Comparison of ENCODE assay signal across 8 mouse cellular contexts in the genomic region with DNA sequence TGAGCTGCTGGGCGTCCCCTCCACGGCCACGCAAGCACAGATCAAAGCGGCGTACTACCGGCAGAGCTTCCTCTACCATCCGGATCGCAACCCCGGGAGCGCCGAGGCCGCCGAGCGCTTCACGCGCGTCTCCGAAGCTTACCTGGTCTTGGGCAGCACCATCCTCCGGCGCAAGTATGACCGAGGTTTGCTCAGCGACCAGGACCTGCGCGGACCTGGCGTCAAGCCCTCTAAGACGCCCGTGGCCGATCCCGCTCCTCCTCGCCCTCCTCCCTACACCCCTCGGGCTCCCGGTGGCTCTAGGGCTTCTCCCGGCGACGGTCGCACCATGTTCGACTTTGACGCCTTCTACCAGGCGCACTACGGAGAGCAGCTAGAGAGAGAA. TPM values are rescaled to one million over a fixed set of nuclear protein-coding genes. Genes with fewer than 3 reads are reported as not detected.
DNase-seq lines count a peak whose midpoint lies in the region; ATAC-seq and TF ChIP-seq lines count a peak whose summit lies in the region.

No protein-coding gene starts in this region.

- DNase-seq in heart, postnatal 0 days (ENCODE audit: low spot score), result no peak
- no peak for DNase-seq in heart, adult 18-20 months
- DNase-seq in adipocyte (ENCODE audit: low spot score), result peak; percentile 22
- DNase-seq in thymus, postnatal 10 days (ENCODE audit: low spot score in 2 of 2), result no peak
- no peak for DNase-seq in layer of hippocampus, adult 9-11 months
- DNase-seq in left cerebral cortex, postnatal 36 days (ENCODE audit: low spot score in 2 of 2), result no peak

- peak overlapping the region; percentile 75 for H3K4me3 ChIP-seq in heart, postnatal 0 days (ENCODE audit: low read depth, low read length)
- peak overlapping the region; percentile 96 for H3K4me3 ChIP-seq in megakaryocyte, embryonic 14.5 days (replicated peaks)

- under 1% methylated on average over 39 of the region's 40 CpGs for WGBS in heart, postnatal 0 days

- ATAC-seq in heart, postnatal 0 days (ENCODE audit: insufficient read depth, low read depth), result peak; percentile 47
- peak; percentile 16 for ATAC-seq in granulocyte monocyte progenitor cell, adult 5-6 weeks (replicated peaks; ENCODE audit: poor library complexity, severe bottlenecking)

- H3K4me2 ChIP-seq in heart, postnatal 0 days (ENCODE audit: low read depth, low read length), result peak overlapping the region; percentile 87

- no peak; the same call in 1 of the 2 replicates for TF ChIP-seq EP300 in heart, postnatal 0 days (IDR thresholded peaks at IDR 0.05; ENCODE audit: low read depth)

- no peaks in the 10 kb centered on the region for H3K9me3 ChIP-seq in heart, postnatal 0 days (replicated peaks; ENCODE audit: control insufficient read depth, low read length)
- 0 out of 2 replicates have a peak, but pooled peaks cover 4% of the 10 kb centered on the region for H3K9me3 ChIP-seq in megakaryocyte, embryonic 14.5 days

- peaks cover 11% of the 10 kb centered on the region; the same call in 1 of the 2 replicates for H3K4me1 ChIP-seq in heart, postnatal 0 days (ENCODE audit: control insufficient read depth, insufficient read depth)
- peaks cover 39% of the 10 kb centered on the region for H3K4me1 ChIP-seq in megakaryocyte, embryonic 14.5 days

- no peaks in the 10 kb centered on the region for H3K27me3 ChIP-seq in heart, postnatal 0 days (ENCODE audit: control insufficient read depth, insufficient read depth, low read length)
- H3K27me3 ChIP-seq in megakaryocyte, embryonic 14.5 days (replicated peaks), result no peaks in the 10 kb centered on the region

- H3K27ac ChIP-seq in heart, postnatal 0 days (ENCODE audit: low read depth), result peak overlapping the region; percentile 54

- TF ChIP-seq CTCF in heart, postnatal 0 days (IDR thresholded peaks at IDR 0.05; ENCODE audit: low read depth), result no peak

- H3K36me3 ChIP-seq in heart, postnatal 0 days (replicated peaks; ENCODE audit: control insufficient read depth, insufficient read depth, low read length), result peaks cover 27% of the 10 kb centered on the region
- peaks cover 58% of the 10 kb centered on the region for H3K36me3 ChIP-seq in megakaryocyte, embryonic 14.5 days (replicated peaks; ENCODE audit: low read length)

- H3K9ac ChIP-seq in heart, postnatal 0 days (replicated peaks; ENCODE audit: low read depth, low read length), result peak overlapping the region; percentile 80

- intact Hi-C loops in left cerebral cortex, postnatal 36 days (cut with DNase I), result no loop called here

RNA-seq across cellular contexts. Expression of a gene that starts 0.4 kb away (rescaled TPM):
- 7.7 and 19.7 TPM in 2 replicates for total RNA-seq in heart, postnatal 0 days (2014; rRNA removed; ENCODE audit: low replicate concordance)
- 33.6 and 34.1 TPM in 2 replicates for polyA plus RNA-seq in heart, postnatal 0 days (2015; fragmentation: Nextera tagmentation; extraction: Ambion mirVana)
- 10 to 100 TPM; 38.4 to 44.3 TPM for total RNA-seq in heart, adult 18-20 months (2021)
- 15.7 and 18.7 TPM in 2 replicates for total RNA-seq in granulocyte monocyte progenitor cell, adult 5-6 weeks (2014; fragmentation: Nextera tagmentation)
- total RNA-seq in granulocyte monocyte progenitor cell, adult 5-6 weeks (2017), result 5.4 and 6.5 TPM in 2 replicates
- 42.1 and 116 TPM in 2 replicates for polyA plus RNA-seq in megakaryocyte, embryonic 14.5 days (2012; ENCODE audit: insufficient read depth, low replicate concordance)
- total RNA-seq in left cerebral cortex, postnatal 36 days (2021), result 10 to 100 TPM; 40.9 to 52.1 TPM

RNA-seq across cellular contexts. Expression of a gene that starts 0.4 kb away (rescaled TPM):
- total RNA-seq in heart, postnatal 0 days (2014; rRNA removed; ENCODE audit: low replicate concordance), result 34.2 and 49.6 TPM in 2 replicates
- 33.7 and 38.2 TPM in 2 replicates for polyA plus RNA-seq in heart, postnatal 0 days (2015; fragmentation: Nextera tagmentation; extraction: Ambion mirVana)
- total RNA-seq in heart, adult 18-20 months (2021), result 10 to 100 TPM; 22.5 to 25.0 TPM
- total RNA-seq in granulocyte monocyte progenitor cell, adult 5-6 weeks (2014; fragmentation: Nextera tagmentation), result 80.5 and 90.8 TPM in 2 replicates
- 44.9 and 89.9 TPM in 2 replicates for total RNA-seq in granulocyte monocyte progenitor cell, adult 5-6 weeks (2017)
- polyA plus RNA-seq in megakaryocyte, embryonic 14.5 days (2012; ENCODE audit: insufficient read depth, low replicate concordance), result 67.0 and 146 TPM in 2 replicates
- 10 to 100 TPM; 41.0 to 50.0 TPM for total RNA-seq in left cerebral cortex, postnatal 36 days (2021)

RNA-seq across cellular contexts. Expression of a gene that starts 13.7 kb away (rescaled TPM):
- total RNA-seq in heart, postnatal 0 days (2014; rRNA removed; ENCODE audit: low replicate concordance), result 3.7 and 5.6 TPM in 2 replicates
- 1.0 and 1.1 TPM in 2 replicates for polyA plus RNA-seq in heart, postnatal 0 days (2015; fragmentation: Nextera tagmentation; extraction: Ambion mirVana)
- under 1 TPM; 0.17 to 0.36 TPM for total RNA-seq in heart, adult 18-20 months (2021)
- total RNA-seq in granulocyte monocyte progenitor cell, adult 5-6 weeks (2014; fragmentation: Nextera tagmentation), result not detected in 2 replicates
- not detected in 2 replicates for total RNA-seq in granulocyte monocyte progenitor cell, adult 5-6 weeks (2017)
- polyA plus RNA-seq in megakaryocyte, embryonic 14.5 days (2012; ENCODE audit: insufficient read depth, low replicate concordance), result 0.44 and 2.3 TPM in 2 replicates
- 10 to 100 TPM; 26.8 to 36.0 TPM for total RNA-seq in left cerebral cortex, postnatal 36 days (2021)

RNA-seq across cellular contexts. Expression of a gene that starts 25.3 kb away (rescaled TPM):
- 1.2 and 16.0 TPM in 2 replicates for total RNA-seq in heart, postnatal 0 days (2014; rRNA removed; ENCODE audit: low replicate concordance)
- 3.4 and 5.3 TPM in 2 replicates for polyA plus RNA-seq in heart, postnatal 0 days (2015; fragmentation: Nextera tagmentation; extraction: Ambion mirVana)
- 10 to 100 TPM; 14.1 to 26.6 TPM for total RNA-seq in heart, adult 18-20 months (2021)
- total RNA-seq in granulocyte monocyte progenitor cell, adult 5-6 weeks (2014; fragmentation: Nextera tagmentation), result not detected in 2 replicates
- 1.2 TPM in 1 of 2 replicates, not detected in the other for total RNA-seq in granulocyte monocyte progenitor cell, adult 5-6 weeks (2017)
- 0.12 TPM in 1 of 2 replicates, not detected in the other for polyA plus RNA-seq in megakaryocyte, embryonic 14.5 days (2012; ENCODE audit: insufficient read depth, low replicate concordance)
- 1 to 10 TPM; 2.4 to 4.7 TPM for total RNA-seq in left cerebral cortex, postnatal 36 days (2021)

RNA-seq across cellular contexts. Expression of a gene that starts 41.1 kb away (rescaled TPM):
- 2.3 and 3.7 TPM in 2 replicates for total RNA-seq in heart, postnatal 0 days (2014; rRNA removed; ENCODE audit: low replicate concordance)
- polyA plus RNA-seq in heart, postnatal 0 days (2015; fragmentation: Nextera tagmentation; extraction: Ambion mirVana), result 2.3 and 2.5 TPM in 2 replicates
- total RNA-seq in heart, adult 18-20 months (2021), result 1 to 10 TPM; 1.0 to 1.5 TPM
- total RNA-seq in granulocyte monocyte progenitor cell, adult 5-6 weeks (2014; fragmentation: Nextera tagmentation), result 1.2 and 3.6 TPM in 2 replicates
- total RNA-seq in granulocyte monocyte progenitor cell, adult 5-6 weeks (2017), result not detected in 2 replicates
- 1.1 and 1.6 TPM in 2 replicates for polyA plus RNA-seq in megakaryocyte, embryonic 14.5 days (2012; ENCODE audit: insufficient read depth, low replicate concordance)
- 100 to 1,000 TPM; 340 to 404 TPM for total RNA-seq in left cerebral cortex, postnatal 36 days (2021)
